Mouse (Mus musculus): ENCODE data around the gene Lmf1. TPM values are rescaled to one million over a fixed set of nuclear protein-coding genes. Genes with fewer than 3 reads are reported as not detected.

Lmf1 gene
- polyA plus RNA-seq, 1 experiment from 2014 or later, result 24.2 TPM

DNA sequence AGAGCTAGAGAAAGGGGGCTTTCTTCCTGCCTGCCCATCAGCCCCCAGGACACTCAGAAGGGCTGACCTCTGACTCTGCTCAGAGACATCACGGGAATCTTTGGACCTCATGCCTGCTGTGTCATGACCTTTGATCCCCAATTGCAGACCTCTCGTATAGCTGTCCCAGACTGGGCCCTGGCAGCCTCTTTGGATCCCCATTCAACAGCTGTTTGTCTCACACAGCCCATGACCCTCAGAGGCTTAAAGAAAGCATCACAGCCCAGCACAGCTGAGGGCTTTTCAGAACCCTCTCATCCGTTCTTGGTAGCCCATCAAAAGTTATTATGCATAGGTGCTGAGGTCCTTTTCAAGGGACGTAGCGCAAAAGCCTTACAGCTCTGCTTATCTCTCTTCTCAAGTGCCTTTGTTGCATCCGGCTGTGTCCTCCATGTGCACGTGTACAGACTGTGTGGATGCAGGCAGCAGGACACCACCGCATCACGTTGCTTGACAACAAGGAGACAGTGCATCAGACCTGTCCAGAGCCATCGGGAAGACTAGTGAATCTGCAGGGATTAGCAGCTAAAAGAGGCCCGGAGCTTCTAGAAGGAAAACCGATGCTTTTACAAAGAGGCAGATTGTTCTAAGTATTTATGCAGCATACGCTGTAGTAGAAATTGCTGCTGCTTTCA is 45.7 kb downstream of the Lmf1 start:
- Histone ChIP-seq H3K9me3 (ENCODE audit: control insufficient read depth, low read length) (no peaks in the 10 kb centered on the region), H3K9ac (replicated peaks; ENCODE audit: low read depth, low read length) (no peak overlapping the region), H3K27ac (ENCODE audit: low read depth, low read length) (no peak overlapping the region), H3K27me3 (ENCODE audit: control insufficient read depth, insufficient read depth, low read length) (no peaks in the 10 kb centered on the region), H3K4me1 (ENCODE audit: control insufficient read depth, insufficient read depth, low read length) (no peaks in the 10 kb centered on the region), H3K4me2 (ENCODE audit: low read depth, low read length) (no peak overlapping the region), H3K36me3 (ENCODE audit: control insufficient read depth, insufficient read depth, low read length) (no peaks in the 10 kb centered on the region), H3K4me3 (ENCODE audit: low read depth, low read length) (no peak overlapping the region)
- WGBS, result 38% methylated on average over 13 of the region's 13 CpGs
- no peak for ATAC-seq (ENCODE audit: low read depth)

GRCm38 (mm10) chr17:25625282-25625681 is 46.4 kb downstream of the Lmf1 start:
- no peak for ATAC-seq (ENCODE audit: low read depth)
- H3K9me3 ChIP-seq (ENCODE audit: control insufficient read depth, low read length), result no peaks in the 10 kb centered on the region
- H3K4me3 ChIP-seq (ENCODE audit: low read depth, low read length), result no peak overlapping the region
- no peaks in the 10 kb centered on the region for H3K4me1 ChIP-seq (ENCODE audit: control insufficient read depth, insufficient read depth, low read length)
- H3K9ac ChIP-seq (replicated peaks; ENCODE audit: low read depth, low read length), result no peak overlapping the region
- no peaks in the 10 kb centered on the region for H3K27me3 ChIP-seq (ENCODE audit: control insufficient read depth, insufficient read depth, low read length)
- H3K4me2 ChIP-seq (ENCODE audit: low read depth, low read length), result no peak overlapping the region
- H3K27ac ChIP-seq (ENCODE audit: low read depth, low read length), result no peak overlapping the region
- 82% methylated on average over 7 of the region's 7 CpGs for WGBS
- H3K36me3 ChIP-seq (ENCODE audit: control insufficient read depth, insufficient read depth, low read length), result no peaks in the 10 kb centered on the region

DNA sequence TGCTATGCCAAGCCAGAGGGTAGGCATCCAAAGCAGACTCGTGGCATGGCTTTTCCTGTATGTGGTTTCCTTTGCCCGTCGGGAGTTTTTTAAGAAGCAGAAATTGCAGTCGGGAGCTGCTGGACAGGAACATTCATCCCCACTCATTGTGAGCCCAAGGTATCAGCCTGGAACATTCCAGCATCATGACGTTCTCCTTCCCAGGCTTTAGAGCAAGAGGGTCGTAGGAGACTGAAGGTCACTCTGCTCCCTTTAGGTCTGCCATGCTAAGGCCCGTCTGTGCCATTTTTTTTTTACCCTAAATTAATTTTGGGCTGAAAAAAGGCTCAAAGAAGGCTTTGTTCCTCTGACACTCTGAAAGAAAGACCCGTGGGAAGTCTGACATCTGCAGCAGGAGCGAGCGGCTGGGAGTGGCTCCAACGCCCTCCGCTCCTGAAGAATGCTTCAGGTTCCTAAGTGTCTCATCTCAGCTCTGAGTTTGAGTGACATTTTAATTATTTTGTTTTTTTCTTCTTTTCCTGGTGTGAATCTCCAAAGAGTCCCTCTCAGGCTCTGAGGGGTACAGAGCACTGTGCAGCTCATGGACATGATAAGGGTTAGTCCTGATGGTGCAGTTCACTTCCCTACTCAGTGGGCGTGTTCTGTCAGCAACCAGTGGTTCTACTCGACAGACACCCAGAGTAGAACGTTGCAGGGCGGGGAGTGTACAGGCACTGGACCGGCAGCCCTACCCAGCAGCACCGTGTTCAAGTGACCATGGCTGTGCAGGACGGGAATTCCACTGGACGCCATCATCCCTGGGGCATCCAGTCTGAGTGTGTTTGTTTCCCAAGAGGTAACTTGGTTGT is 47.5 kb downstream of the Lmf1 start:
- H3K4me3 ChIP-seq (ENCODE audit: low read depth, low read length), result no peak overlapping the region
- WGBS, result 46% methylated on average over 20 of the region's 20 CpGs
- no peak overlapping the region for H3K27ac ChIP-seq (ENCODE audit: low read depth, low read length)
- no peak overlapping the region for H3K9ac ChIP-seq (replicated peaks; ENCODE audit: low read depth, low read length)
- H3K27me3 ChIP-seq (ENCODE audit: control insufficient read depth, insufficient read depth, low read length), result no peaks in the 10 kb centered on the region
- no peaks in the 10 kb centered on the region for H3K4me1 ChIP-seq (ENCODE audit: control insufficient read depth, insufficient read depth, low read length)
- no peak overlapping the region for H3K4me2 ChIP-seq (ENCODE audit: low read depth, low read length)
- H3K36me3 ChIP-seq (ENCODE audit: control insufficient read depth, insufficient read depth, low read length), result no peaks in the 10 kb centered on the region
- ATAC-seq (ENCODE audit: low read depth), result no peak
- no peaks in the 10 kb centered on the region for H3K9me3 ChIP-seq (ENCODE audit: control insufficient read depth, low read length)

DNA sequence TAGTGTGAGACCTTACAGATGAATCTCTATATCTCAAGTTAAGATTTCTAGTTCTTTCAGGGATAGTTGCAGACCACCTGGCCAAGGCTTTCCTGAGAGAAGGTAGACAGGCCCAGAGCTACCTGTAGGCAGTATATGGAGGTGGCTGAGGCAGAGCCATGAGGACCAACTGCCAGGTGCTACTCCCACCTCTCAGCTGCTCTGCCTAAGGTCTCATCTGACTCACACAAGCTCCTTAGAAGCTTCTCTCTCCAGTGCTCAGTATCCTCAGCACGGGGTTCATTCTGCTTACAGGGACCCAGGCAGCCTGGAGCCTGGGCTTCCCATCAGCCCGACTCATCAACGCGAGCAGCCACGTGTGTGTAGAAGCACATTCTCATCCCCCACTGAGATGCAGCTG is 51.4 kb downstream of the Lmf1 start:
- WGBS, result 83% methylated on average over 5 of the region's 5 CpGs
- no peaks in the 10 kb centered on the region for H3K27me3 ChIP-seq (ENCODE audit: control insufficient read depth, insufficient read depth, low read length)
- ATAC-seq (ENCODE audit: low read depth), result no peak
- no peak overlapping the region for H3K4me3 ChIP-seq (ENCODE audit: low read depth, low read length)
- H3K4me1 ChIP-seq (ENCODE audit: control insufficient read depth, insufficient read depth, low read length), result peaks cover 10% of the 10 kb centered on the region; the same call in 1 of the 2 replicates
- no peaks in the 10 kb centered on the region for H3K9me3 ChIP-seq (ENCODE audit: control insufficient read depth, low read length)
- H3K27ac ChIP-seq (ENCODE audit: low read depth, low read length), result no peak overlapping the region
- peaks cover 4% of the 10 kb centered on the region; the same call in 1 of the 2 replicates for H3K36me3 ChIP-seq (ENCODE audit: control insufficient read depth, insufficient read depth, low read length)
- no peak overlapping the region for H3K4me2 ChIP-seq (ENCODE audit: low read depth, low read length)
- no peak overlapping the region for H3K9ac ChIP-seq (replicated peaks; ENCODE audit: low read depth, low read length)

GRCm38 (mm10) chr17:25634070-25634469 is 55.2 kb downstream of the Lmf1 start:
- no peak; the same call in 1 of the 2 replicates for ATAC-seq (ENCODE audit: low read depth)
- Histone ChIP-seq H3K9ac (replicated peaks; ENCODE audit: low read depth, low read length) (no peak overlapping the region), H3K27ac (ENCODE audit: low read depth, low read length) (no peak overlapping the region), H3K4me1 (ENCODE audit: control insufficient read depth, insufficient read depth, low read length) (peaks cover 18% of the 10 kb centered on the region), H3K36me3 (ENCODE audit: control insufficient read depth, insufficient read depth, low read length) (peaks cover 4% of the 10 kb centered on the region; the same call in 1 of the 2 replicates), H3K4me3 (ENCODE audit: low read depth, low read length) (no peak overlapping the region), H3K4me2 (ENCODE audit: low read depth, low read length) (no peak overlapping the region), H3K9me3 (ENCODE audit: control insufficient read depth, low read length) (no peaks in the 10 kb centered on the region), H3K27me3 (ENCODE audit: control insufficient read depth, insufficient read depth, low read length) (no peaks in the 10 kb centered on the region)
- WGBS, result 64% methylated on average over 10 of the region's 10 CpGs

GRCm38 (mm10) chr17:25635387-25635786 is 56.5 kb downstream of the Lmf1 start:
- Histone ChIP-seq H3K4me2 (ENCODE audit: low read depth, low read length) (no peak overlapping the region), H3K9ac (replicated peaks; ENCODE audit: low read depth, low read length) (no peak overlapping the region), H3K27ac (ENCODE audit: low read depth, low read length) (no peak overlapping the region), H3K36me3 (ENCODE audit: control insufficient read depth, insufficient read depth, low read length) (peaks cover 4% of the 10 kb centered on the region; the same call in 1 of the 2 replicates), H3K9me3 (ENCODE audit: control insufficient read depth, low read length) (no peaks in the 10 kb centered on the region), H3K4me3 (ENCODE audit: low read depth, low read length) (no peak overlapping the region), H3K27me3 (ENCODE audit: control insufficient read depth, insufficient read depth, low read length) (no peaks in the 10 kb centered on the region), H3K4me1 (ENCODE audit: control insufficient read depth, insufficient read depth, low read length) (peaks cover 18% of the 10 kb centered on the region)
- no peak for ATAC-seq (ENCODE audit: low read depth)
- WGBS, result 13% methylated on average over 8 of the region's 8 CpGs

- H3K27ac ChIP-seq (ENCODE audit: low read depth, low read length), result no peak overlapping the region
- 69% methylated on average over 5 of the region's 5 CpGs for WGBS
Measured at GRCm38 (mm10) chr17:25635806-25636205, 56.9 kb downstream of the Lmf1 start.

GRCm38 (mm10) chr17:25637986-25638385 is 59.1 kb downstream of the Lmf1 start:
- Histone ChIP-seq H3K27ac (ENCODE audit: low read depth, low read length) (no peak overlapping the region), H3K4me3 (ENCODE audit: low read depth, low read length) (no peak overlapping the region), H3K4me1 (ENCODE audit: control insufficient read depth, insufficient read depth, low read length) (peaks cover 20% of the 10 kb centered on the region), H3K4me2 (ENCODE audit: low read depth, low read length) (no peak overlapping the region), H3K9ac (replicated peaks; ENCODE audit: low read depth, low read length) (no peak overlapping the region), H3K9me3 (ENCODE audit: control insufficient read depth, low read length) (no peaks in the 10 kb centered on the region), H3K27me3 (ENCODE audit: control insufficient read depth, insufficient read depth, low read length) (no peaks in the 10 kb centered on the region), H3K36me3 (ENCODE audit: control insufficient read depth, insufficient read depth, low read length) (peaks cover 4% of the 10 kb centered on the region; the same call in 1 of the 2 replicates)
- 42% methylated on average over 7 of the region's 7 CpGs for WGBS
- no peak for ATAC-seq (ENCODE audit: low read depth)

More at GRCm38 (mm10) chr17:25635806-25636205, 56.9 kb downstream of the Lmf1 start:
- Histone ChIP-seq H3K36me3 (ENCODE audit: control insufficient read depth, insufficient read depth, low read length) (peaks cover 4% of the 10 kb centered on the region; the same call in 1 of the 2 replicates), H3K27me3 (ENCODE audit: control insufficient read depth, insufficient read depth, low read length) (no peaks in the 10 kb centered on the region), H3K4me1 (ENCODE audit: control insufficient read depth, insufficient read depth, low read length) (peaks cover 18% of the 10 kb centered on the region), H3K4me3 (ENCODE audit: low read depth, low read length) (no peak overlapping the region), H3K9ac (replicated peaks; ENCODE audit: low read depth, low read length) (no peak overlapping the region), H3K4me2 (ENCODE audit: low read depth, low read length) (no peak overlapping the region), H3K9me3 (ENCODE audit: control insufficient read depth, low read length) (no peaks in the 10 kb centered on the region)
- ATAC-seq (ENCODE audit: low read depth), result no peak

DNA sequence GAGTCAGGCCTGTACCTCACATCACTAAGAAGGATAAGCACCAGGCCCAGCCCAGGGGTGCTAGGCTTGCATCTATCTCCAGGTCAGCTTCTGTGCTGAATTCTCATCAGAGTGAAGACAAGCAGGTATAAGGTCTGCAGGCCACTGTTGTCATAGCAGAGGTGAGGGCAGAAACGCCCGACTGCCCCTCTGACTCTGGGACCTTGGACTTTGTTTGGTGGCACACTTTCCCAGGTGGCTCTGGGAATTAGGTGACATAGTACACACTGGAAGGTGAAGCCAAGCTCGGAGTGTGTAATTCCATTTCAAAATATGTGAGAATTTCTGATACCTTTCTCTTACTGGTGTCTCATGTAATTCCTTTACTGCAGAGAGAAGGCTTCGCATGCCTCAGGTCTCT is 59.6 kb downstream of the Lmf1 start:
- Histone ChIP-seq H3K4me2 (ENCODE audit: low read depth, low read length) (no peak overlapping the region), H3K4me1 (ENCODE audit: control insufficient read depth, insufficient read depth, low read length) (peaks cover 24% of the 10 kb centered on the region), H3K9ac (replicated peaks; ENCODE audit: low read depth, low read length) (no peak overlapping the region), H3K9me3 (ENCODE audit: control insufficient read depth, low read length) (no peaks in the 10 kb centered on the region), H3K36me3 (ENCODE audit: control insufficient read depth, insufficient read depth, low read length) (peaks cover 4% of the 10 kb centered on the region; the same call in 1 of the 2 replicates), H3K27ac (ENCODE audit: low read depth, low read length) (no peak overlapping the region), H3K27me3 (ENCODE audit: control insufficient read depth, insufficient read depth, low read length) (no peaks in the 10 kb centered on the region), H3K4me3 (ENCODE audit: low read depth, low read length) (no peak overlapping the region)
- 85% methylated on average over 4 of the region's 4 CpGs for WGBS
- no peak for ATAC-seq (ENCODE audit: low read depth)

All from neural tube, embryonic 14.5 days (tissue).